Mouse (Mus musculus): ENCODE results near the gene Ubtf.

DNA sequence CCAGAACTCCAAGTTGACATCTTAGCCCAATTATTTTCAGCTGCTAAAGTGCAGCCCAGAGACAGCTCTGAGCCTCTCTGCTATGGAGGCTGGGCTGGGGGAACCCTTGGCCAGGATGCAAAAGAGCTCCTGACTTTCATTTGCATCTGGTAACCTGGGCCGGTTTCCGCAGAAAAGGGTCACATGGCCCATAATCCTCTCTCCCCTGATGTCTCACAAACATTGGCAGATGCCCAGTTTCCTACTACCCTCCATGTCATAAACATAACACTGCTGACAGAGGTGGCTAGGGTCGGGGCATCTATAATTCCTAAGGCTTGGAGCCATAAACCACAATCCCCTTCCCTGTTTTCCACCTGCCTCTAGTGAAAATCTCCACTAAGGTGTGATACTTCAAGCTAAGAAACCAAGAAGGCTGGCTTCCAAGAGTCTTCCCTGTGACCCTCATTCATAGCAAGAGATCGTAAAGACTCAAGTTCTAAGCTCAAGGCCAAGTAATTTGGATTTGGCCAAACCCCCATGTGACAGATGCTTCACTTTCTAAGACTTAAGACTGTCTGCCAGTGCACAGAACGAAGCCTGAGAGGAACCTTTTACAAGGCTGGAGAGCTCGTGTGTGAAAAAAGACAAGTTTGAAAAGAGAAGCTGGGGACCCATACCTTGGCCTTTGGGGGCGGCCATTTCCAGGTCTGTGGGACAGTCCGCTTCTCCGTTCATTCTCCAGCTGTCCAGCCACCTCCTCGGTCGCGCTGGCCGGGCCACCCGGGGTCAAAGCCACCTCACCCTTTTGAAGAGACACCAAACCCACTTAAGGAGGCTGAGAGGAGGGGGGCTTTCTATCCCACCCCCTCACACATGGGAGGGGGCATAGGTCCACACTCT lies 3.6 kb downstream of the Ubtf start:
- TF ChIP-seq CTCF (conservative IDR thresholded peaks at IDR 0.05; ENCODE audit: low read length) (no peak), POU5F1 (IDR thresholded peaks at IDR 0.05; ENCODE audit: borderline replicate concordance, low read length) (no peak)
